Mouse (Mus musculus) spleen, adult 2 months (tissue): ENCODE measurements around the gene Ak5. TPM values are rescaled to one million over a fixed set of nuclear protein-coding genes. Genes with fewer than 3 reads are reported as not detected.
"Not testable (repeated sequence)": the region's sequence is repeated elsewhere in the genome, so short reads cannot be mapped to it uniquely, and the experiment has no call there.

Experiments
- DNase-seq, 2 experiments: peaks; one replicate each; pipeline versions ENCODE4 v3.0.0 to v3.0.0-alpha.2; 2012 to 2021; ENCODE audit warnings: low spot score in 2 of 2, low read depth in 1 of 2
- H3K27ac ChIP-seq: fragments of 200-500 bp; 2 replicates; pipeline ENCODE4 v1.5.1; 2012; ENCODE audit warnings: low read length, inconsistent platforms; ENCODE audit not compliant: insufficient read depth
- H3K27me3 ChIP-seq: fragments of 200-500 bp; 2 replicates; pipeline ENCODE4 v1.6.1; 2012; ENCODE audit warnings: mild to moderate bottlenecking, moderate library complexity, low read length, inconsistent platforms; ENCODE audit not compliant: control insufficient read depth, insufficient read depth
- H3K36me3 ChIP-seq: fragments of 200-500 bp; 2 replicates; pipeline ENCODE4 v1.6.1; 2012; ENCODE audit warnings: mild to moderate bottlenecking, low read length, inconsistent platforms; ENCODE audit not compliant: control insufficient read depth, insufficient read depth
- H3K4me1 ChIP-seq: fragments of 200-500 bp; 2 replicates; pipeline ENCODE4 v1.6.1; 2011; ENCODE audit warnings: inconsistent platforms; ENCODE audit not compliant: control insufficient read depth, insufficient read depth, insufficient read length
- H3K4me3 ChIP-seq: fragments of 200-500 bp; 2 replicates; pipeline ENCODE4 v1.5.1; 2011; ENCODE audit warnings: mild to moderate bottlenecking, inconsistent platforms; ENCODE audit not compliant: insufficient read depth, insufficient read length; ENCODE audit errors: extremely low read depth
- CTCF ChIP-seq: fragments of 200-500 bp; IDR thresholded peaks from 2 replicates; pipeline ENCODE4 v1.5.1; 2011; ENCODE audit warnings: mild to moderate bottlenecking, inconsistent platforms; ENCODE audit not compliant: insufficient read depth, insufficient read length, insufficient replicate concordance; ENCODE audit errors: extremely low read depth
- POLR2A ChIP-seq: fragments of 200-500 bp; IDR thresholded peaks from 2 replicates; pipeline ENCODE4 v1.6.1; 2011; ENCODE audit warnings: low read depth, low read length, inconsistent platforms
- WGBS: fragments of 180-500 bp; shearing (Covaris S2); methylation state at CpG from one replicate; pipeline ENCODE4 v1.1.7; 2018; 5-methylcytosine and 5-hydroxymethylcytosine counted together
- polyA plus RNA-seq: library from polyadenylated mRNA; depleted of rRNA; stranded (reverse); fragments of >200 nt; gene quantifications from 2 replicates; pipeline ENCODE4 v1.2.3, GENCODE M21; 2012

Gene Ak5
- polyA plus RNA-seq, 1 experiment, result 0.02 TPM

- H3K36me3 ChIP-seq, result no peaks in the 10 kb centered on the region
- WGBS, result 78% methylated on average over 5 of the region's 5 CpGs
- H3K27me3 ChIP-seq, result no peaks in the 10 kb centered on the region; the same call in 1 of the 2 replicates
- no peak overlapping the region for H3K4me3 ChIP-seq
- H3K4me1 ChIP-seq, result no peaks in the 10 kb centered on the region
- no peak for DNase-seq
- H3K27ac ChIP-seq, result no peak overlapping the region
- TF ChIP-seq CTCF, result no peak
- no peak for TF ChIP-seq POLR2A
Measured at GRCm38 (mm10) chr3:152705826-152706225, 37.7 kb upstream of the Ak5 start.

GRCm38 (mm10) chr3:152702274-152702843, 34.2 kb upstream of the Ak5 start:
- Histone ChIP-seq H3K4me1 (no peaks in the 10 kb centered on the region), H3K27me3 (no peaks in the 10 kb centered on the region), H3K36me3 (no peaks in the 10 kb centered on the region), H3K27ac (no peak overlapping the region), H3K4me3 (no peak overlapping the region)
- no peak for TF ChIP-seq CTCF
- TF ChIP-seq POLR2A, result no peak
- no peak for DNase-seq
- 66% methylated on average over 8 of the region's 8 CpGs for WGBS

GRCm38 (mm10) chr3:152701536-152701935, 33.4 kb upstream of the Ak5 start:
- H3K4me1 ChIP-seq, H3K27ac ChIP-seq, H3K27me3 ChIP-seq, H3K36me3 ChIP-seq, H3K4me3 ChIP-seq: not testable (repeated sequence)
- 88% methylated on average over 8 of the region's 8 CpGs for WGBS
- peak in 1 of 2 experiments; percentile 21 for DNase-seq

- Histone ChIP-seq H3K27ac (no peak overlapping the region), H3K4me1 (no peaks in the 10 kb centered on the region), H3K36me3 (no peaks in the 10 kb centered on the region), H3K27me3 (no peaks in the 10 kb centered on the region), H3K4me3 (no peak overlapping the region)
- TF ChIP-seq POLR2A (no peak), CTCF (no peak)
- DNase-seq, result no peak
- WGBS, result 72% methylated on average over 8 of the region's 8 CpGs
Measured at GRCm38 (mm10) chr3:152699261-152699660, 31.1 kb upstream of the Ak5 start.

- no peaks in the 10 kb centered on the region for H3K27me3 ChIP-seq
- WGBS, result 81% methylated on average over 5 of the region's 5 CpGs
Measured at GRCm38 (mm10) chr3:152698017-152698416, 29.9 kb upstream of the Ak5 start.

GRCm38 (mm10) chr3:152694950-152695349, 26.8 kb upstream of the Ak5 start:
- no peak for DNase-seq
- 87% methylated on average over 3 of the region's 3 CpGs for WGBS

More at GRCm38 (mm10) chr3:152698017-152698416, 29.9 kb upstream of the Ak5 start:
- no peaks in the 10 kb centered on the region for H3K4me1 ChIP-seq
- DNase-seq, result no peak
- no peaks in the 10 kb centered on the region for H3K36me3 ChIP-seq
- no peak overlapping the region for H3K27ac ChIP-seq
- TF ChIP-seq CTCF (no peak), POLR2A (no peak)
- H3K4me3 ChIP-seq, result no peak overlapping the region

GRCm38 (mm10) chr3:152689105-152689504, 20.9 kb upstream of the Ak5 start:
- H3K4me3 ChIP-seq, result no peak overlapping the region
- H3K36me3 ChIP-seq, result no peaks in the 10 kb centered on the region
- no peak for DNase-seq
- TF ChIP-seq CTCF (no peak), POLR2A (no peak)
- no peaks in the 10 kb centered on the region for H3K4me1 ChIP-seq
- 92% methylated on average over 9 of the region's 9 CpGs for WGBS
- no peak overlapping the region for H3K27ac ChIP-seq
- H3K27me3 ChIP-seq, result no peaks in the 10 kb centered on the region

More at GRCm38 (mm10) chr3:152694950-152695349, 26.8 kb upstream of the Ak5 start:
- Histone ChIP-seq H3K27me3 (no peaks in the 10 kb centered on the region), H3K36me3 (no peaks in the 10 kb centered on the region), H3K27ac (no peak overlapping the region), H3K4me1 (no peaks in the 10 kb centered on the region), H3K4me3 (no peak overlapping the region)
- TF ChIP-seq CTCF, result no peak
- no peak for TF ChIP-seq POLR2A
